Mouse (Mus musculus) spleen, adult 2 months (tissue): ENCODE data around the gene Tcf7. TPM values are rescaled to one million over a fixed set of nuclear protein-coding genes. Genes with fewer than 3 reads are reported as not detected.

ENCODE experiments used
- DNase-seq, 2 experiments: peaks; one replicate each; pipeline versions ENCODE4 v3.0.0 to v3.0.0-alpha.2; 2012 to 2021; ENCODE audit warnings: low spot score in 2 of 2, low read depth in 1 of 2
- H3K27ac ChIP-seq: fragments of 200-500 bp; 2 replicates; pipeline ENCODE4 v1.5.1; 2012; ENCODE audit warnings: low read length, inconsistent platforms; ENCODE audit not compliant: insufficient read depth
- H3K27me3 ChIP-seq: fragments of 200-500 bp; 2 replicates; pipeline ENCODE4 v1.6.1; 2012; ENCODE audit warnings: mild to moderate bottlenecking, moderate library complexity, low read length, inconsistent platforms; ENCODE audit not compliant: control insufficient read depth, insufficient read depth
- H3K36me3 ChIP-seq: fragments of 200-500 bp; 2 replicates; pipeline ENCODE4 v1.6.1; 2012; ENCODE audit warnings: mild to moderate bottlenecking, low read length, inconsistent platforms; ENCODE audit not compliant: control insufficient read depth, insufficient read depth
- H3K4me1 ChIP-seq: fragments of 200-500 bp; 2 replicates; pipeline ENCODE4 v1.6.1; 2011; ENCODE audit warnings: inconsistent platforms; ENCODE audit not compliant: control insufficient read depth, insufficient read depth, insufficient read length
- H3K4me3 ChIP-seq: fragments of 200-500 bp; 2 replicates; pipeline ENCODE4 v1.5.1; 2011; ENCODE audit warnings: mild to moderate bottlenecking, inconsistent platforms; ENCODE audit not compliant: insufficient read depth, insufficient read length; ENCODE audit errors: extremely low read depth
- CTCF ChIP-seq: fragments of 200-500 bp; IDR thresholded peaks from 2 replicates; pipeline ENCODE4 v1.5.1; 2011; ENCODE audit warnings: mild to moderate bottlenecking, inconsistent platforms; ENCODE audit not compliant: insufficient read depth, insufficient read length, insufficient replicate concordance; ENCODE audit errors: extremely low read depth
- POLR2A ChIP-seq: fragments of 200-500 bp; IDR thresholded peaks from 2 replicates; pipeline ENCODE4 v1.6.1; 2011; ENCODE audit warnings: low read depth, low read length, inconsistent platforms
- WGBS: fragments of 180-500 bp; shearing (Covaris S2); methylation state at CpG from one replicate; pipeline ENCODE4 v1.1.7; 2018; 5-methylcytosine and 5-hydroxymethylcytosine counted together
- polyA plus RNA-seq: library from polyadenylated mRNA; depleted of rRNA; stranded (reverse); fragments of >200 nt; gene quantifications from 2 replicates; pipeline ENCODE4 v1.2.3, GENCODE M21; 2012

The Tcf7 gene
- polyA plus RNA-seq, 1 experiment = 139 TPM

DNA sequence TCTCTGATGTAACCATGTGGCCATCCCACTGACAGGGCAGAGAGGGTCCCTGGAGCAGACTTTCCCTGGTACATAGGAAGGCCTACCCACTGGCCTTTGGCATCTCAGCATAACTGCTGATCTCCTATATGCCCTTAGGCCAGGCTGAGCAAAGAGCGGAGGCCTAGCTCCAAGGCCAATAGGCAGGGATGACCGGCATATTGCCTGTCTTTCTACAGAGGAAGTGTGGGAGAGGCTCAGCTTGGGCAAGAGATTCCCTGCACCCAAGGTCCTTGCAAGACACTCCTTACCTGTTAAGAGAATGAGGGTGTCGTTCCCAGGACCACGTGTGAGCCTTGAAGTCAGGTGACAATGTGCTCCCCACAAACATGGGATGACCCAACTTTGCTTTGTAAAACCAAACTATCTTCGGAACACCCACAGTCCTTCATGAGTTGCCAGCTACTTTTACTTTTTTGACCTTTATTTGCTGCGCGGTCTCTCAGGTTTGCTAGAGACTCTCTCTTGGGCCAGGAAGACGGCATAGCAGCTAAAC lies 3.1 kb downstream of the Tcf7 start:
- DNase-seq = no peak
- H3K36me3 ChIP-seq = no peaks in the 10 kb centered on the region; the same call in 1 of the 2 replicates
- no peak for TF ChIP-seq CTCF
- TF ChIP-seq POLR2A = no peak; the same call in 1 of the 2 replicates
- peaks cover 10% of the 10 kb centered on the region for H3K27me3 ChIP-seq
- H3K4me1 ChIP-seq = peaks cover 10% of the 10 kb centered on the region; the same call in 1 of the 2 replicates
- H3K4me3 ChIP-seq = peak overlapping the region; percentile 73
- peak overlapping the region; percentile 92 for H3K27ac ChIP-seq
- WGBS = 78% methylated on average over 8 of the region's 8 CpGs

DNA sequence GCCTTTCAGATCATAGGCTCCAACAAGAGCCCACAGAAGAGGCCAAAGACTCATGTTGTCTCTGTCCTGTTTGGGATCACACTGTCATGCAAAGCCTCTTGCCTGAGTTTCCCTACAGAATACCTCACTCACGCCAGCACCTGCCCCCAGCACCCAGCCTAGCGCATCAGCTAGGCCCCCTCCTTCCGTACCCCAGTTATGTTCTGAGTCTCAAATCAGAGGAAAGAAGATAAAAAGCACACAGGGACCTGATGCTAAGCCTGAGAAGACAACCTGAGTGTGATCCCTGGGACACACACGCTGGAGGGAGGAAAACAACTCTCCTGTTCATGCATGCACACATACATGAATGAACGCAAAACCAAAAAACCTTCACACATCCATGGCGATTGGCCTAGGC lies 3.8 kb downstream of the Tcf7 start:
- Histone ChIP-seq H3K27me3 (peaks cover 10% of the 10 kb centered on the region), H3K4me3 (peak overlapping the region; percentile 73; the same call in 1 of the 2 replicates), H3K27ac (peak overlapping the region; percentile 92), H3K4me1 (peaks cover 11% of the 10 kb centered on the region; the same call in 1 of the 2 replicates), H3K36me3 (no peaks in the 10 kb centered on the region; the same call in 1 of the 2 replicates)
- TF ChIP-seq CTCF (no peak), POLR2A (no peak)
- DNase-seq = no peak
- WGBS = 81% methylated on average over 6 of the region's 6 CpGs

DNA sequence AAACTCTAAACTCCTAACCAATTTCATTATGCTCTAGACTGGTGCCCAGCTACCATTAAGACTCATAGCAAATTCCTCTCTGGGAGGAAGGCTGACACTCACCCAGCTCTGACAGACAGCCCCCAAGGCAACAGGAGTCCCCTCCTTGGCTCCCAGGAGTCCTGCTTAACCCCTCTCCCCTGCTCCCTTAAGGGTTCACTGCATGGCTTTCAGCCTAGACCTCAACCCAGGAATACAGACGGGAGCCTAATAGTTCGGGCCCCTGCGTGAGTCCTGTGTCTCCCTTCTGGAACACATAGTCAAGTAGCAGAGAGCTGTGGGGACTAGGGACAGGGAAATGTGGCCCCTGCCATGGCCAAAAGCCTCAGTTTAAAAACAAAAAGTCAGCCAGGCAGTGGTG lies 4.7 kb downstream of the Tcf7 start:
- DNase-seq = no peak
- Histone ChIP-seq H3K27ac (peak overlapping the region; percentile 89), H3K4me3 (peak overlapping the region; percentile 36; the same call in 1 of the 2 replicates), H3K27me3 (peaks cover 8% of the 10 kb centered on the region), H3K4me1 (peaks cover 12% of the 10 kb centered on the region; the same call in 1 of the 2 replicates), H3K36me3 (no peaks in the 10 kb centered on the region; the same call in 1 of the 2 replicates)
- TF ChIP-seq CTCF (no peak), POLR2A (no peak)
- WGBS = 86% methylated on average over 3 of the region's 3 CpGs

DNA sequence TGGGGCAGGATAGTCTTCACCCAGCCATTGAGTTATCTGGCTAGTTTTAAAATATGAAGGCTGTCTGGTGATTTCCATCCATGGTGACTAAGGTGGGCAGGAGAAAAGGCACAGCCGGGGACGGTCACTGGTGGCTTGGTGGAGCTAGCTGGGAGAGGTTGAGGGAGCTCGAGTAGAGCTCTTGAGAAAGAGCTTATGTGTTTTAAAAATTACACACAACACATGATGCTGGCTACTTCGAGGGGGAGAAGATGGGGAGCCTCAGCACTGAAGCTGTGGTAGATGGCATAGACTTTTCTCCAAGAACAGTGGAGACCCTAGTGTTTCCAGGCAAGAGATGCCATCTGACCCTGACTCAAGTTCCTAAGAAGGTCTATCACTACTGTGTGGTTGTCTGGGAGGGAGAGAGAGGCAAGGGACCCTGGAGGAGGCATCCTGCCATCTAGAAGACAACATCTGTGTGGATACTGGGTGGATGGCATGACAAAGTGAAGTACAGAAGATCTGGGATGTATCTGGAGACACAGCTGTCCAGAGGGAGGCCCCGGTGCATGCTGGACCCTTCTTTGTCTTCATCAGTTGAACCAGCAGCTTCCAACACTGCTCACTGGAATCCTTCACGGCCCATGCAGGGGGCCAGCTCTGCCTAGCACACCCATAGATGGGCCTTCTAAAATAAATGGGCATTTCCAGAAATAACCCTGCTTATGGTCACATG lies 5.2 kb downstream of the Tcf7 start:
- peaks cover 3% of the 10 kb centered on the region for H3K27me3 ChIP-seq
- H3K27ac ChIP-seq = peak overlapping the region; percentile 89
- 68% methylated on average over 6 of the region's 6 CpGs for WGBS
- TF ChIP-seq POLR2A (no peak), CTCF (no peak)
- no peaks in the 10 kb centered on the region; the same call in 1 of the 2 replicates for H3K36me3 ChIP-seq
- H3K4me3 ChIP-seq = peak overlapping the region; percentile 35
- peaks cover 15% of the 10 kb centered on the region; the same call in 1 of the 2 replicates for H3K4me1 ChIP-seq
- DNase-seq = no peak

DNA sequence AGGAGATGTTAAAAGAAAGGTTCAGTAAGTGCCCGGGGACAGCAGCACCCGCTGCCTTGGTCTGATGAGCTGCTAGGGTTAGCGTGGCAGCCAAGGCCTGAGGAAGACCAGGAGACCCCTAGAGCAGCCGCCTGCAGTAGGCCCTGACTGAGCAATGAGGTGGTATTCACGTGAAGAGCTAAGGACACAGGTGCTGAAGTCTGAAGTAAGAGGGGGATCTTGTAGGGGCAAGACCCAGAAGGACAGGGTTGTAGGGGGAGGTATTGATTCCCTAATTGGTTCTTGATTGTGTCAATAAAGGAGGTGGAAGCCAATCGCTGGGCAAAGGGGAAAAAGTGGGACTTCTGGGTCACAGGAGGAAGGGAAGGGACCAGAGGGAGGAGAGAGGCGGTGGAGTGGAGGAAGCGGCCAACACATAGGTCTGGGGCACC lies 5.8 kb downstream of the Tcf7 start:
- Histone ChIP-seq H3K4me3 (peak overlapping the region; percentile 23; the same call in 1 of the 2 replicates), H3K27ac (peak overlapping the region; percentile 89), H3K4me1 (peaks cover 14% of the 10 kb centered on the region; the same call in 1 of the 2 replicates), H3K36me3 (no peaks in the 10 kb centered on the region; the same call in 1 of the 2 replicates), H3K27me3 (no peaks in the 10 kb centered on the region)
- WGBS = 75% methylated on average over 8 of the region's 8 CpGs
- TF ChIP-seq CTCF (no peak), POLR2A (no peak)
- no peak for DNase-seq

DNA sequence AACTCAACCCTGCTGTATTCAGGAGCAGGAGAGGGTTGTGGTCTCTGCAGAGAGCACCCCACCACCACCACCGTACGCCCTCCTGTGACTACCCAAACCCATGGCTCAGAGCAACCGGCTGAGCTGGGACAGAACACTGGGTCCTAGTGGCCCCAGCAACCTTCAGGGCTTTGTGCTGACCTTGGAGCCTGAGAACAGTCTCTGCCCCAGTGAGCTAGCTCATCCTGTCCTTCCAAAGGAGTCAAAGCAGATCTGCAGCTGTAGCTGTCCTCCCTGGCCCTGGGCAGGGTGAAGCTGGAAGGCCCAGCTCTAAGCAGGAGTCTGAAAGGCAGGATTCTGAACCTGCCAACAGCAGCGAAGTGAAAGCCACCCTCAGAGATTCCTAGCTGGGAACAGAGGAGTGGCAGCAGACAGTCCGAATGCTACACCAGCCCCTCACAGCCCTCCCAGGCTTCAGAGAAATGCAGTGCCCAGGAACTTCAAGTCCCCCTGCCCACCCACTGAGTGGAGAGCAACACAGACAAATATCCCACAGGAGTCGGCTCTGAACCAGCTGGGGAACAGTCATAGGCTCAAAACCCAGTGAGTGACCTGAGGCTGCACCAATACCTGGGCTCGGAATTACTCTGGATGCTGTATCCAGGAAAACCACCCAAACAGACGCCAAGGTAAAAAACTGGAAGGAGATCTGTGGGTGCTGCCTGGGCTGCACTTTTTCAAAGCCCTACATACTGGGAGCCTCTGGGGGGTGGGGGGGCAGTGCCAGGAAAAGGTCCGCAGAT lies 6.8 kb downstream of the Tcf7 start:
- peaks cover 14% of the 10 kb centered on the region; the same call in 1 of the 2 replicates for H3K4me1 ChIP-seq
- WGBS = 68% methylated on average over 9 of the region's 9 CpGs
- TF ChIP-seq POLR2A = no peak
- no peak for TF ChIP-seq CTCF
- no peaks in the 10 kb centered on the region; the same call in 1 of the 2 replicates for H3K36me3 ChIP-seq
- H3K27me3 ChIP-seq = no peaks in the 10 kb centered on the region
- H3K27ac ChIP-seq = peak overlapping the region; percentile 89
- peak overlapping the region; percentile 35; the same call in 1 of the 2 replicates for H3K4me3 ChIP-seq
- no peak for DNase-seq
